Mouse (Mus musculus) liver, embryonic 11.5 days (tissue): ENCODE results near the gene Fgf22. TPM values are rescaled to one million over a fixed set of nuclear protein-coding genes. Genes with fewer than 3 reads are reported as not detected.

ENCODE experiments used
- ATAC-seq: fragments of 200-750 bp; cut with Nextera tagmentation; replicated peaks from 2 replicates; pipeline ENCODE4 v1.8.0; 2017; ENCODE audit warnings: moderate number of reproducible peaks, mild to moderate bottlenecking, moderate TSS enrichment, moderate library complexity; ENCODE audit not compliant: low FRiP score
- DNase-seq: peaks from one replicate; pipeline ENCODE4 v3.0.0-alpha.2; 2017; ENCODE audit warnings: low spot score
- H3K27ac ChIP-seq: fragments of 300-500 bp; sonication (generic); 2 replicates; pipeline ENCODE4 v1.5.1; 2014; ENCODE audit warnings: mild to moderate bottlenecking, low read depth, low read length, control low read depth
- H3K27me3 ChIP-seq: fragments of 300-500 bp; sonication (generic); replicated peaks from 2 replicates; pipeline ENCODE4 v1.6.1; 2014; ENCODE audit warnings: low read length, mixed read lengths; ENCODE audit not compliant: control insufficient read depth, insufficient read depth
- H3K36me3 ChIP-seq: fragments of 300-500 bp; sonication (generic); 2 replicates; pipeline ENCODE4 v1.6.1; 2014; ENCODE audit warnings: mild to moderate bottlenecking, low read length, moderate library complexity, mixed read lengths; ENCODE audit not compliant: control insufficient read depth, insufficient read depth
- H3K4me1 ChIP-seq: fragments of 300-500 bp; sonication (generic); replicated peaks from 2 replicates; pipeline ENCODE4 v1.6.1; 2014; ENCODE audit warnings: low read length, mixed read lengths; ENCODE audit not compliant: control insufficient read depth, insufficient read depth
- H3K4me2 ChIP-seq: fragments of 300-500 bp; sonication (generic); 2 replicates; pipeline ENCODE4 v1.6.1; 2014; ENCODE audit warnings: mild to moderate bottlenecking, control low read depth, moderate library complexity
- H3K4me3 ChIP-seq: fragments of 300-500 bp; sonication (generic); 2 replicates; pipeline ENCODE4 v1.5.1; 2014; ENCODE audit warnings: low read depth, low read length, control low read depth
- H3K9ac ChIP-seq: fragments of 300-500 bp; sonication (generic); 2 replicates; pipeline ENCODE4 v1.6.1; 2014; ENCODE audit warnings: low read depth, low read length, control low read depth
- H3K9me3 ChIP-seq: fragments of 300-500 bp; sonication (generic); 2 replicates; pipeline ENCODE4 v1.6.1; 2016; ENCODE audit warnings: low read length, inconsistent platforms, mixed read lengths; ENCODE audit not compliant: control insufficient read depth
- WGBS: fragments of 180-500 bp; shearing (Covaris S2); extraction: QIAGEN DNeasy Blood & Tissue Kit; methylation state at CpG from one replicate; pipeline ENCODE4 v1.1.7; 2014; 5-methylcytosine and 5-hydroxymethylcytosine counted together
- polyA plus RNA-seq: library from polyadenylated mRNA; unstranded; fragments of >200 nt; fragmentation: Nextera tagmentation; extraction: Ambion mirVana; gene quantifications from 2 replicates; pipeline ENCODE4 v1.2.1, GENCODE M21; 2014

Gene Fgf22
- polyA plus RNA-seq, 1 experiment from 2014 or later = not detected

GRCm38 (mm10) chr10:79778006-79778405, 23.1 kb downstream of the Fgf22 start:
- no peak for ATAC-seq
- DNase-seq = no peak
- Histone ChIP-seq H3K27ac (no peak overlapping the region), H3K27me3 (peaks cover 41% of the 10 kb centered on the region), H3K4me2 (no peak overlapping the region; the same call in 1 of the 2 replicates), H3K9ac (no peak overlapping the region; the same call in 1 of the 2 replicates), H3K36me3 (no peaks in the 10 kb centered on the region), H3K9me3 (0 out of 2 replicates have a peak, but pooled peaks cover 2% of the 10 kb centered on the region), H3K4me1 (peaks cover 20% of the 10 kb centered on the region), H3K4me3 (peak overlapping the region; percentile 19; the same call in 1 of the 2 replicates)
- WGBS = 25% methylated on average over 15 of the region's 15 CpGs

- H3K36me3 ChIP-seq = no peaks in the 10 kb centered on the region
- 32% methylated on average over 2 of the region's 2 CpGs for WGBS
- H3K9me3 ChIP-seq = 0 out of 2 replicates have a peak, but pooled peaks cover 2% of the 10 kb centered on the region
- H3K27ac ChIP-seq = no peak overlapping the region
- ATAC-seq = no peak
- no peak overlapping the region for H3K4me3 ChIP-seq
- peaks cover 42% of the 10 kb centered on the region for H3K27me3 ChIP-seq
- H3K4me1 ChIP-seq = peaks cover 20% of the 10 kb centered on the region
- no peak overlapping the region for H3K9ac ChIP-seq
- no peak overlapping the region; the same call in 1 of the 2 replicates for H3K4me2 ChIP-seq
- no peak for DNase-seq
These were observed 24.3 kb downstream of the Fgf22 start for GRCm38 (mm10) chr10:79779193-79779592.

- Histone ChIP-seq H3K27me3 (peaks cover 49% of the 10 kb centered on the region), H3K9me3 (no peaks in the 10 kb centered on the region), H3K4me3 (peak overlapping the region; percentile 46), H3K27ac (no peak overlapping the region), H3K4me1 (peaks cover 20% of the 10 kb centered on the region), H3K36me3 (no peaks in the 10 kb centered on the region), H3K4me2 (peak overlapping the region; percentile 85), H3K9ac (no peak overlapping the region)
- whole genome bisulfite sequencing = 2% methylated on average over 54 of the region's 55 CpGs
- ATAC-seq (peak; percentile 88), DNase-seq (peak; percentile 98)
These were observed 25.1 kb downstream of the Fgf22 start for GRCm38 (mm10) chr10:79779784-79780663.

GRCm38 (mm10) chr10:79780664-79781015, 25.8 kb downstream of the Fgf22 start:
- H3K4me2 ChIP-seq = peak overlapping the region; percentile 85
- H3K36me3 ChIP-seq = no peaks in the 10 kb centered on the region
- 2% methylated on average over 13 of the region's 13 CpGs for WGBS
- DNase-seq = no peak
- H3K4me3 ChIP-seq = peak overlapping the region; percentile 46
- H3K9ac ChIP-seq = no peak overlapping the region
- H3K27ac ChIP-seq = no peak overlapping the region
- H3K9me3 ChIP-seq = no peaks in the 10 kb centered on the region
- peaks cover 20% of the 10 kb centered on the region for H3K4me1 ChIP-seq
- no peak for ATAC-seq
- H3K27me3 ChIP-seq = peaks cover 49% of the 10 kb centered on the region

- Histone ChIP-seq H3K4me1 (peaks cover 20% of the 10 kb centered on the region), H3K27ac (no peak overlapping the region), H3K9ac (no peak overlapping the region), H3K9me3 (no peaks in the 10 kb centered on the region), H3K27me3 (peaks cover 49% of the 10 kb centered on the region), H3K36me3 (no peaks in the 10 kb centered on the region), H3K4me2 (peak overlapping the region; percentile 85), H3K4me3 (peak overlapping the region; percentile 46)
- WGBS = 31% methylated on average over 21 of the region's 21 CpGs
- no peak for ATAC-seq
- no peak for DNase-seq
These were observed 26.3 kb downstream of the Fgf22 start for GRCm38 (mm10) chr10:79781139-79781538.

GRCm38 (mm10) chr10:79781956-79782355, 27.1 kb downstream of the Fgf22 start:
- 67% methylated on average over 5 of the region's 5 CpGs for WGBS
- H3K27me3 ChIP-seq = peaks cover 41% of the 10 kb centered on the region

GRCm38 (mm10) chr10:79783050-79783449, 28.2 kb downstream of the Fgf22 start:
- no peak overlapping the region for H3K4me3 ChIP-seq
- peaks cover 7% of the 10 kb centered on the region for H3K4me1 ChIP-seq
- peaks cover 30% of the 10 kb centered on the region for H3K27me3 ChIP-seq
- no peak overlapping the region for H3K4me2 ChIP-seq
- ATAC-seq (no peak), DNase-seq (no peak)
- H3K36me3 ChIP-seq = no peaks in the 10 kb centered on the region
- no peaks in the 10 kb centered on the region for H3K9me3 ChIP-seq
- no peak overlapping the region for H3K9ac ChIP-seq
- WGBS = 62% methylated on average over 7 of the region's 7 CpGs
- no peak overlapping the region for H3K27ac ChIP-seq

More at GRCm38 (mm10) chr10:79781956-79782355, 27.1 kb downstream of the Fgf22 start:
- peaks cover 17% of the 10 kb centered on the region for H3K4me1 ChIP-seq
- DNase-seq (no peak), ATAC-seq (no peak)
- 0 out of 2 replicates have a peak overlapping the region, but pooled peaks have one; percentile 5 for H3K4me2 ChIP-seq
- no peak overlapping the region for H3K27ac ChIP-seq
- H3K36me3 ChIP-seq = no peaks in the 10 kb centered on the region
- H3K9me3 ChIP-seq = no peaks in the 10 kb centered on the region
- H3K4me3 ChIP-seq = no peak overlapping the region
- no peak overlapping the region for H3K9ac ChIP-seq

GRCm38 (mm10) chr10:79783920-79784800, 29.3 kb downstream of the Fgf22 start:
- peaks cover 13% of the 10 kb centered on the region for H3K4me1 ChIP-seq
- no peak for ATAC-seq
- H3K9me3 ChIP-seq = no peaks in the 10 kb centered on the region
- H3K36me3 ChIP-seq = no peaks in the 10 kb centered on the region
- H3K27ac ChIP-seq = no peak overlapping the region
- H3K27me3 ChIP-seq = peaks cover 19% of the 10 kb centered on the region
- DNase-seq = no peak
- no peak overlapping the region for H3K4me2 ChIP-seq
- H3K4me3 ChIP-seq = no peak overlapping the region
- WGBS = 45% methylated on average over 27 of the region's 27 CpGs
- H3K9ac ChIP-seq = no peak overlapping the region
